Mouse (Mus musculus) liver (tissue): ENCODE measurements at regions not wholly inside any gene's neighbourhood (a gene's known extent, or its start where the extent isn't known, plus 50 kb on each side); places are given as distances from the start of the nearest gene placed in this dataset.

Experiments
- DNase-seq: peaks from one replicate; pipeline ENCODE4 v3.0.0-alpha.2; 2020; ENCODE audit warnings: mixed read lengths

DNA sequence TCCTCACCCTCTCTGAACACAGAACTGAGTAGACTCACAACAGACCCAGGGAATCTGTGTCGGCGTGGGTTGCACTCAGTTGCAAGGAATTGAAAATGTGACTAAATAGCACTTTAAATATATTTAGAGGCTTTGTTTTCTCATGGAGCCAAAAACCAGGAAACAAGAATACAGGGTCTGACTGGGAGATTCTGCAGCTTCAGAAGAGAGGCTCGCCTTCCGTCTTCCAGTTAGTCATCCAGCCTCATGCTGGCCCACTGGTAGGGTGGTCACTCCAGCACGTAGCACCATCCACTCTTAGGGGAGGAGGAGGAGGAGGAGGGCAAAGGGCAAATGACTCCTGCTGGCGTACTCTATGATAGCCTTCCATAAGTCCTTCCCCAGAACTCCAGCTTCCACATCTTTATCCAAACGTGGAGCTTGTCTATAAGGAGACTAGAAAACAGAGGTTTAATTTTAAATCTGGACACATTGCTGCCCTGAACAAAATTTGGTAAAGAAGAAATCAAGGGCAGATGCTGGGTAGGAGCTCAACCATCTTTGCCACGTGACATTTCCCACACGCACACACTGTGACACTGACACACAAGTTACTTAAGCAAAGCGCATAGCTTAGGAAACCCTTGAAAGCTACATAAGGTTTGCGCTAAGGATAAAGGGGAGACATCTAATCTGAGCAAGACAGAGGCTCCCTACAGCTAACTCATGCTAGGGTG is 60.8 kb downstream of the Mis18a start:
- no peak for DNase-seq

GRCm38 (mm10) chr16:90664086-90664485 is 63.1 kb downstream of the Mis18a start:
- DNase-seq: no peak

GRCm38 (mm10) chr16:90658050-90658449 is 69.2 kb downstream of the Mis18a start:
- DNase-seq: no peak

- no peak for DNase-seq
These were observed 70.2 kb downstream of the Mis18a start for GRCm38 (mm10) chr16:90657027-90657426.

- DNase-seq: no peak
These were observed 70.6 kb downstream of the Mis18a start for GRCm38 (mm10) chr16:90656571-90657011.

DNA sequence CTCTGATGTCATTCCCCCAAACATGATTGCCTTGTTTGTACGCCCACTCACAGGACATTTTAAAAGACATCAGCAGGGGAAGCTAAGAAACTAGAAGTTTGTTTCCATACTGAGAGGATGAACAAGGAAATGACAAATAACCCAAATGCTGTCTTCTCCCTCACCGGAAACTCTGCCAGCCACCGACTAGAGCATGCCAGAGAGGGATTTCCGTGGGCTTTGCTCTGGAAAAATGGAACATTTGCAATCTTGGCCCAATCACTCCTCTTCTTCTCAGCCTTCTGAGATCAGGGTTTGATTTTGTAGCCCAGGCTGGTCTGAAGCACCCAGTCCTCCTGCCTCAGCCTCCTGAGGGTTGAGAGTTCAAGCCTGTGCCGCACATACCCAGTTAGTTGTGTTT is 72.4 kb downstream of the Mis18a start:
- no peak for DNase-seq

GRCm38 (mm10) chr16:90652821-90653220 is 74.4 kb downstream of the Mis18a start:
- DNase-seq: no peak

- no peak for DNase-seq
These were observed 79.0 kb downstream of the Mis18a start for GRCm38 (mm10) chr16:90648161-90648560.

- DNase-seq: no peak
These were observed 84.5 kb downstream of the Mis18a start for GRCm38 (mm10) chr16:90642671-90643070.

DNA sequence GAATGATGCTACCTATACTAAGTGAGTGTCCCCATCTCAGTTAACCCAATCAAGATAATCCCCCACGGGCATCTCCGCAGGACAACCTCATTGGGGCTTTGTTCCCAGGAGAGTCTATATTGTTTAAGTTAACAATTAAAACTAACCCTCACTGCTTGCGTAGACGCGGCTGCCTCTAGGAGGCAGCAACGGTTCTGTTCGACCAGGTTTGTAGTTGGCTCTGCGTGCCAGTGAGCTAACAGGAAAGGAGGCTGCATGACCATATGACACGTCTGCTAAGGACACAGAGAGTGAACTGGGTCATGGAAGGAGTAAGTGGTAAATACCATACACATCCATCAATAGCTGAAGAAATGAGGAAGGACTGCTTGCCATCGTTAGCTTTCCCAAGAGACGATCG is 92.0 kb downstream of the Mis18a start:
- no peak for DNase-seq

GRCm38 (mm10) chr16:90629976-90630375 is 97.2 kb downstream of the Mis18a start:
- DNase-seq: no peak

DNA sequence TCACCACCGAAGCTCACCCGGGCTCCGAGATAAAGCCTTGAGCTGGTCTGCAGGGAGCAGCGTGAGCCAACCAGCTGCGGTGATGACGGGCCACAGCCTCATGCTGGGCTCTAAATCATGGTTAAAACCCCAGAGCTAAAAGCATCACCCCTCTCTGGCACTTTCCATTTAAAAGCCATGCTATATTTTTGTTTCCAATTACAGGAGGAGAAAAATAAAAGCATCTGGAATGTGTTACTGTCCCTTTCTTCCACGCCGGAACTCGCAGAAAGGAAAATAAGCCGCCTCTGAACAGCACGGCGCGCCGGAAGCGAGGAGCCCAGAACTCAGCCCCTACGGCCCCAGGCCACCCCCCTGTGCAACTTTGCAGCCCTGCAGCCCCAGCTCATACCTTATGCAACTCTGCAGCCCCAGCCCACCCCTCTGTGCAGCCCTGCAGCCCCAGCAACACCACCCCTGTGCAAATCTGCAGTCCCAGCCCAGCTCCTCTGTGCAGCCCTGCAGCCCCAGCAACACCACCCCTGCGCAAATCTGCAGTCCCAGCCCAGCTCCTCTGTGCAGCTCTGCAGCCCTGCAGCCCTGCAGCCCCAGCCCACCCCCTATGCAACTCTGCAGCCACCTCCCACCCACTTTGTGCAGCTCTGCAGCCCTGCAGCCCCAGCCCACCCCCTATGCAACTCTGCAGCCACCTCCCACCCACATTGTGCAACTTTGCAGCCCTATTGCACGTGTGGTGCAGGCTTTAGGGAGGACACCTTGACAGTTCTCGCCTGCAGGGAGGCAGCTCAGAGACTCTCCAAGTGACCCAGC is 97.9 kb downstream of the Mis18a start:
- DNase-seq: peak; percentile 18

DNA sequence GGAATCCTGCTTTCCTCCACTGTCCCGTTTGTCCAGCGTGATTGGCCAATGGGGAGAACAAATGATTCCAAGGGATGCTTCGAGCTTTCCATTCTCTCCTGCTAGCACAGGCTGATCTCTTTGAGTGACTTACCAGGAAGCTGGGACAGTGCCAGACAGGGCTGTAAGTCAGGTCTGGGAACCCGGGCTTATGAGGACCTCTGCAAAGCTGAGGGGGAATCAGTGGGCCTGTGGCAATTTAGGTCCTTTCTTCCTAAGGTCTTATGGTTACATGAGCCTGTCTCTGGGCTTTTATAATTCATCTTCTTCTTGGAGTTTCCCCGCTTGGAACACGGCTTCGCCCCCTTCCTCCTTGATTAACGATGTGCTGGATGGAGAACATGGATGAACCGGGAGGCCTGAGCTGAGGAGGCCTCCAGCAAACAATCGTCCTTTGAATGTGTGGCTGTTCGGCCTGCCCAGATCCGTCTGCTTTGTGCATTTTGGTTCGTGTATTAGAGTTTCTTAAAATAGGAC is 98.5 kb downstream of the Mis18a start:
- peak; percentile 34 for DNase-seq

GRCm38 (mm10) chr16:90626035-90626670 is 101.1 kb downstream of the Mis18a start:
- no peak for DNase-seq

DNA sequence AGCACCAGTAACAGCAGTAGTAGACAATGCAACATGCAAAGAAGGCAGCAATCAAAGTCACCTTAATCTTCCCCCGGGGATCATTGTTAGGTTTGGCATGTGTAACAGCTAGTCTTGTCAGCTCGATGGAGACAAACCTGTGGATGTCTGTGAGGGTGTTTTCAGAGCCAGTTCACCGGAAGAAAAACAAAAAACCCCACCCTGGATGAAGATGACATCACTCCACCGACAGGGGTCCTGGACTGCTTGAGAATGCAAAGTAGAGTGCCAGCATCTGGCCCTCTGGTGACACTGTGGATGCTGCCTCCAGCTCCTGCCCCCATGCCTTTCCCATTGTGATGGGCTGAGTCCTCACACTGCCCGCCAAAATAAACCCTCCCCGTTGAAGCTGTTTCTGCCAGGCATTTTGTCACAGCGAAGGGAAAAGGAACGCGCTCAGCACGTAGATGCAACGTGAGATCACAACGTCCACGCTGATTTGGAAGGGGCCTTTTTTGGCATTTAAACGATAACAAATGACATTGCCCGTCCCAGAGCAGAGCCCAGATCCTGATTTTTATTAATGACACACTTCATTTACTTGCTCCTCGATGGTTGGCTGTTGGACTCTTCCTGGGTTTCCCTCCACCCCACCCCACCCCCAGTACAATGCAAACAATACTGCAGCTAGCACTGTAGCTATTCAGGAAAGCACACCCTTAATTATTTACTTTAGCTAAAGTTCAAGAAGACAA is 101.7 kb downstream of the Mis18a start:
- DNase-seq: no peak

- DNase-seq: peak; percentile 43
These were observed 103.1 kb downstream of the Mis18a start for GRCm38 (mm10) chr16:90624039-90624625.

DNA sequence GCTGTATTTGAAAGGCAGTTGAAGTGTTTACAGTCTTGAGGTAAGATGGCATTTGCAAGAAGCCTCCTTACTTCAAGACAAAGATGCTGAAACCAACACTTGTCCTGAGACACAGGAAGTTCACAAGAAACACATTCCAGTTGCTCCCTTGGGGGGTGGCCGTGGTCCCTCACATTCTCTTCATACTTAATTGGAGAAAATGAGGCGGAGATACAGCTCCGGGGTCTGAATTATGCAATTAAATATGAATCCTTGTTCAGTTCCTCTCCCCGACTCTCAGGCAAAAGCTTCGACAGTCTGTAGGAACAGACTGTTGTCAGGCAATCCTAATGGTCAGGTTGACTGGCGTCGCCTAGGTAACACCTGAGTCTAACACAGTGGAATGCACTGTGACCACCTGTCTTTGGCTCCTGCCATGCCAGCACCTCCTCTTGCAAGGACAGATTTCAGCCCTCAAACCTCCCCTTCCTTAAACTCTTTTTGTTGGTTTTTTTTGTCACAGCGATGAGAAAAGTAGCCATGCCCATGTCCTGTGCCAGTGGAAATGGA is 104.5 kb downstream of the Mis18a start:
- no peak for DNase-seq

DNA sequence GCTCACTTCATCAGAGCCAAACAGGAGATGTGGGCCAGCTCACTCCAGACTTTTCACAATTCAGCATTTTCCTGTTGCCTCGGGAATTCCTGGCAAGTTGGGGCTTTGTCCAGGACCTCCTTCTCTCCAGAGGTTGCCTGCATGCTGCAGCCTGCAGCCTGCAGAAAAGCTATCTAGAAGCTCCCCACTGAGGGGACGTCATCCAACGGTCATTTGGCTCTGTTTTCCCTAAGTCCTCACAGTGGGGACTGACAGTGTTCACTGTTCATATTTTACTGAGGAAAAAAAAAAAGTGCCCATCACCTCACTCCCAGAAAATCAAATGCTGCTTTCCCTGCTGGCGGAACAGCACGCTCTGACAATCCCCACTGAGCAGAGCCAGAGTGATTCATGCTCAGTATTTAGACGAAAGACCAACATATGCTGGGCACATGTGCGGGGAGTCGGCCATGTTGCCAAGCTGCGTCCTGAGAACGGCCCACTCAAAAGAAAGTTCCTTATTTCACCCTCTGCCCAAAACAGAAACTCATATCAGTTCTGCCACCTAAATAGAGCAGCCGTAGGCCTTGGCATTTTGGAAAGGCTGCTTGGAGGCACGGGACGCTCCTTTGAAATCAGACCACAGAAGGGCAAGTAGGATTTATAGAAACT is 105.3 kb downstream of the Mis18a start:
- DNase-seq: no peak

GRCm38 (mm10) chr16:90619565-90620311 is 107.5 kb downstream of the Mis18a start:
- no peak for DNase-seq

DNA sequence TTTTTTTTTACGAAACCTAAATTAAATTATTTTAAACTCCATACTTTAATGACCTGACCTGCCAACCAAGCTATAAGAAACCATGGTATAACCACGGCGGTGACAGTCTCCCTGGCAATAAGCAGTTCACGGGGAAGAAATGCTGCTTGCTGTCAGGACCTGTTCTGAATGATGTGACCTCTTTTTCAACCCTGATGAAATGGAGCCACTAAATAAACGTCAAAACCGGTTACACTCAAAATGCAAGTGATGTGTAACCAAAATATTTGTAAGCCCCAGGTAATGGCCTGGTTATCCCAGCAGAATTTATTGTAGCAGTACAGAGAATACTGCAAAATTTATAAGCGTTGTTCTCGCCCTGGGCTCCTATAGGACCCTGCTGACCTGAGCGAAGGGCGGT is 111.4 kb downstream of the Mis18a start:
- DNase-seq: no peak

DNA sequence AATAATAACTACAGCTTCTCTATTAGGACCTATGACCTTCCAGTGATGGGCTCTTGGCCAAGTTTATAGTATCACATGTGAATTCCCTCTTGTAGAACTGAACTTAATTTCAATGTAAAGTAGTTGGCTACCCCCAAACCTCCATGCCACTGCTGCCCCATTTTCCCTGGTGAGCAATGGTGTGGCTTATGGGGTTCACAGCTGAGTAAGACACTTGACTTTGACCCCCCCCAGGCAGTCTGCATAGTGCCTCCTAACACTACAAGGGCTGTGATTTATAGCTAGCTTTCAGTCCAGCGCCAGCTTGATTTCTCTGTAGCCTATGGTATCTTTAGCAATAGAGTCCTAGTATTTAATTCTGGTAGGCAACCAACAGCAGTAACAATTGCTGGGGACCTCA is 113.1 kb downstream of the Mis18a start:
- DNase-seq: no peak
